Mouse (Mus musculus) CH12.LX (cell line): Measurements from ENCODE around the gene Cit. TPM values are rescaled to one million over a fixed set of nuclear protein-coding genes. Genes with fewer than 3 reads are reported as not detected.

ENCODE experiments used
- DNase-seq: peaks from one replicate; pipeline ENCODE4 v3.0.0-alpha.2; 2013; ENCODE audit errors: extremely low read depth
- H3K27ac ChIP-seq: 2 replicates; pipeline ENCODE4 v1.5.1; 2012; ENCODE audit warnings: low read depth, mild to moderate bottlenecking, control low read depth, moderate library complexity; ENCODE audit not compliant: insufficient read depth
- H3K27me3 ChIP-seq: replicated peaks from 2 replicates; pipeline ENCODE3; 2012; ENCODE audit warnings: inconsistent platforms
- H3K36me3 ChIP-seq, 2 experiments: replicated peaks in 1 of 2; 2 replicates each; pipeline versions ENCODE3 to v1.6.1; 2012; ENCODE audit warnings: inconsistent platforms in 1 of 2, low read length in 1 of 2, mild to moderate bottlenecking in 1 of 2, mixed read lengths in 1 of 2, moderate library complexity in 1 of 2; ENCODE audit not compliant: control insufficient read depth in 1 of 2, insufficient read depth in 1 of 2
- H3K4me1 ChIP-seq, 2 experiments: 2 replicates each; pipeline ENCODE4 v1.6.1; 2012; ENCODE audit warnings: inconsistent platforms in 1 of 2, moderate library complexity in 1 of 2; ENCODE audit not compliant: insufficient read depth in 2 of 2, control insufficient read depth in 1 of 2
- H3K4me2 ChIP-seq: 2 replicates; pipeline ENCODE4 v1.6.1; 2012; ENCODE audit warnings: low read depth, mild to moderate bottlenecking, control low read depth; ENCODE audit not compliant: poor library complexity, insufficient read depth, severe bottlenecking
- H3K4me3 ChIP-seq, 3 experiments: fragments of 150-350 bp in 1 of 3; sonication (generic) in 1 of 3; replicated peaks in 1 of 3; 2 replicates each; pipeline versions ENCODE3 to v1.5.1; 2011 to 2012; ENCODE audit warnings: low read depth in 2 of 3, low read length in 2 of 3, mild to moderate bottlenecking in 2 of 3, moderate library complexity in 2 of 3, control low read depth in 1 of 3, improper control_type of control experiment in 1 of 3, inconsistent platforms in 1 of 3, mixed read lengths in 1 of 3; ENCODE audit not compliant: poor library complexity in 1 of 3
- H3K79me2 ChIP-seq: replicated peaks from 2 replicates; pipeline ENCODE4 v1.6.1; 2012; ENCODE audit warnings: mild to moderate bottlenecking, moderate library complexity; ENCODE audit not compliant: control insufficient read depth, poor library complexity, insufficient read depth, severe bottlenecking; ENCODE audit errors: extremely low read depth
- H3K9ac ChIP-seq: 2 replicates; pipeline ENCODE4 v1.6.1; 2012; ENCODE audit warnings: low read depth, mild to moderate bottlenecking, control low read depth, moderate library complexity; ENCODE audit not compliant: insufficient read depth
- H3K9me3 ChIP-seq: replicated peaks from 2 replicates; pipeline ENCODE3; 2012; ENCODE audit warnings: low read length, inconsistent platforms, mixed read lengths
- CHD1 ChIP-seq: IDR thresholded peaks from 2 replicates; pipeline ENCODE4 v1.6.1; 2012; ENCODE audit warnings: low read depth, low read length, improper control_type of control experiment, inconsistent platforms
- CHD2 ChIP-seq: IDR thresholded peaks from 2 replicates; pipeline ENCODE4 v1.6.1; 2011; ENCODE audit warnings: low read length, improper control_type of control experiment
- CTCF ChIP-seq, 2 experiments: IDR thresholded peaks in 1 of 2; conservative IDR thresholded peaks in 1 of 2; 2 replicates each; pipeline ENCODE4 v1.5.1; 2011 to 2012; ENCODE audit warnings: low read depth in 2 of 2, low read length in 2 of 2, improper control_type of control experiment in 1 of 2, inconsistent platforms in 1 of 2, mild to moderate bottlenecking in 1 of 2, moderate library complexity in 1 of 2
- E2F4 ChIP-seq: IDR thresholded peaks from 2 replicates; pipeline ENCODE4 v1.6.1; 2011; ENCODE audit warnings: low read depth, low read length, improper control_type of control experiment; ENCODE audit not compliant: insufficient replicate concordance
- GABPA ChIP-seq: IDR thresholded peaks from 2 replicates; pipeline ENCODE4 v1.6.1; 2012; ENCODE audit warnings: low read depth, low read length, improper control_type of control experiment, inconsistent platforms; ENCODE audit not compliant: insufficient replicate concordance
- HCFC1 ChIP-seq: IDR thresholded peaks from 2 replicates; pipeline ENCODE4 v1.6.1; 2012; ENCODE audit warnings: low read depth, mild to moderate bottlenecking, inconsistent platforms, low read length, improper control_type of control experiment
- IRF4 ChIP-seq: IDR thresholded peaks from 2 replicates; pipeline ENCODE4 v1.6.1; 2014; ENCODE audit warnings: low read depth, mild to moderate bottlenecking, inconsistent platforms, low read length, improper control_type of control experiment
- JUN ChIP-seq: IDR thresholded peaks from 2 replicates; pipeline ENCODE4 v1.6.1; 2011; ENCODE audit warnings: low read depth, mild to moderate bottlenecking, low read length, improper control_type of control experiment, moderate library complexity; ENCODE audit not compliant: insufficient read depth
- JUND ChIP-seq: conservative IDR thresholded peaks from 2 replicates; pipeline ENCODE4 v1.6.1; 2011; ENCODE audit warnings: low read depth, low read length, improper control_type of control experiment
- KAT2A ChIP-seq: IDR thresholded peaks from 2 replicates; pipeline ENCODE4 v1.6.1; 2012; ENCODE audit warnings: low read length, improper control_type of control experiment, inconsistent platforms; ENCODE audit not compliant: insufficient replicate concordance
- MAFK ChIP-seq: IDR thresholded peaks from 2 replicates; pipeline ENCODE4 v1.6.1; 2011; ENCODE audit warnings: low read length, improper control_type of control experiment; ENCODE audit not compliant: insufficient replicate concordance
- MAX ChIP-seq: IDR thresholded peaks from 2 replicates; pipeline ENCODE4 v1.6.1; 2011; ENCODE audit warnings: low read length, improper control_type of control experiment
- MAZ ChIP-seq: IDR thresholded peaks from 2 replicates; pipeline ENCODE4 v1.6.1; 2012; ENCODE audit warnings: low read depth, mild to moderate bottlenecking, inconsistent platforms, low read length, improper control_type of control experiment, moderate library complexity
- MEF2A ChIP-seq: IDR thresholded peaks from 2 replicates; pipeline ENCODE4 v1.6.1; 2014; ENCODE audit warnings: low read depth, mild to moderate bottlenecking, inconsistent platforms, low read length, improper control_type of control experiment, borderline replicate concordance
- MYC ChIP-seq: IDR thresholded peaks from 2 replicates; pipeline ENCODE4 v1.6.1; 2011; ENCODE audit warnings: low read depth, mild to moderate bottlenecking, improper control_type of control experiment, low read length
- PAX5 ChIP-seq: IDR thresholded peaks from 2 replicates; pipeline ENCODE4 v1.6.1; 2012; ENCODE audit warnings: low read length, inconsistent platforms, mixed read lengths
- POLR2A ChIP-seq: IDR thresholded peaks from 2 replicates; pipeline ENCODE4 v1.6.1; 2011; ENCODE audit warnings: low read depth, mild to moderate bottlenecking, improper control_type of control experiment, low read length
- POLR2AphosphoS2 ChIP-seq: IDR thresholded peaks from 2 replicates; pipeline ENCODE4 v1.6.1; 2011; ENCODE audit warnings: low read depth, low read length, improper control_type of control experiment
- RAD21 ChIP-seq: IDR thresholded peaks from 2 replicates; pipeline ENCODE4 v1.6.1; 2011; ENCODE audit warnings: low read depth, mild to moderate bottlenecking, low read length, improper control_type of control experiment, moderate library complexity
- RCOR1 ChIP-seq: conservative IDR thresholded peaks from 2 replicates; pipeline ENCODE4 v1.6.1; 2012; ENCODE audit warnings: low read depth, mild to moderate bottlenecking, inconsistent platforms, low read length, improper control_type of control experiment
- SIN3A ChIP-seq: IDR thresholded peaks from 2 replicates; pipeline ENCODE4 v1.6.1; 2012; ENCODE audit warnings: low read length, improper control_type of control experiment, inconsistent platforms
- SMC3 ChIP-seq: IDR thresholded peaks from 2 replicates; pipeline ENCODE4 v1.6.1; 2011; ENCODE audit warnings: low read depth, low read length, improper control_type of control experiment
- TBP ChIP-seq: conservative IDR thresholded peaks from 2 replicates; pipeline ENCODE4 v1.6.1; 2011; ENCODE audit warnings: low read depth, low read length, improper control_type of control experiment
- UBTF ChIP-seq: IDR thresholded peaks from 2 replicates; pipeline ENCODE4 v1.6.1; 2012; ENCODE audit warnings: low read depth, mild to moderate bottlenecking, inconsistent platforms, low read length, improper control_type of control experiment, moderate library complexity
- USF1 ChIP-seq: IDR thresholded peaks from 2 replicates; pipeline ENCODE4 v1.6.1; 2014; ENCODE audit warnings: low read depth, mild to moderate bottlenecking, inconsistent platforms, low read length, improper control_type of control experiment
- ZKSCAN1 ChIP-seq: IDR thresholded peaks from 2 replicates; pipeline ENCODE4 v1.6.1; 2012; ENCODE audit warnings: low read depth, inconsistent platforms, low read length, improper control_type of control experiment, borderline replicate concordance
- ZMIZ1 ChIP-seq: IDR thresholded peaks from 2 replicates; pipeline ENCODE4 v1.6.1; 2012; ENCODE audit warnings: low read depth, mild to moderate bottlenecking, inconsistent platforms, low read length, improper control_type of control experiment
- ZNF384 ChIP-seq: IDR thresholded peaks from 2 replicates; pipeline ENCODE4 v1.6.1; 2012; ENCODE audit warnings: low read depth, low read length, improper control_type of control experiment, inconsistent platforms
- dilution Hi-C: fragments of 300-500 bp; cut with MboI; formaldehyde crosslinking; loops from 2 replicates; pipeline ENCODE4 v1.14.3; 2020; ENCODE audit warnings: low sequenced_read_pairs; ENCODE audit not compliant: extremely low pct_unique_long_range_greater_than_20kb, extremely low pct_ligation_motif_present
- in situ Hi-C: fragments of 300-500 bp; cut with MboI; formaldehyde crosslinking; loops from 3 replicates; pipeline ENCODE4 v1.14.3; 2019; ENCODE audit warnings: low sequenced_read_pairs, low pct_ligation_motif_present, low pct_unique_long_range_greater_than_20kb, mixed read lengths
- polyA plus RNA-seq: library from polyadenylated mRNA; unstranded; fragments of >175 nt; gene quantifications from 2 replicates; pipeline ENCODE4 v1.2.1, GENCODE M21; 2012; ENCODE audit warnings: low read depth; ENCODE audit not compliant: insufficient read length
- total RNA-seq, 2 experiments: library from RNA; depleted of rRNA; stranded (reverse); fragments of 300-350 nt in 1 of 2; fragments of >200 nt in 1 of 2; gene quantifications; 2 replicates each; pipeline ENCODE4 v1.2.3; 2012 to 2014

The Cit gene
- total and polyA plus RNA-seq, 3 experiments: 7.0 to 24.9 (median 16.2) TPM

DNA sequence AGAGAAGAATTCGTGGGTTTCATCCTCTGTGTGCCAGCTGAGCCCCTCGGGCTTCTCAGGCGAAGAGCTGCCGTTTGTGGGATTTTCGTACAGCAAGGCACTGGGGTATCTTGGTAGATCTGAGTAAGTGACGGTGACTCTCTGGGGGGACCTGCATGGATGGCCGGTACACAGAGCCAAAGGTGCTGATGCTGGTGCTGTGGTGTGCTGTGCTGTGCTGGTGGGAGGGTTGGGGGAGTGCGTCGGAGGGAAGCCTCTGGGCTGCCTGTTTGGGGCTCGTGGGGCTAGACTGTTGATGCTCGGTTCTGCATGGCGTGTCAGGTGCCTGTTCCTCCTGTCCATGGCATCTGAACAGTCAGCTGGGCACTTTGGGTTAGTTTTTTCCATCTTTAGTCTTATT is 63.6 kb downstream of the Cit start:
- dilution Hi-C loops (no loop called here), in situ Hi-C loops (no loop called here)
- DNase-seq: no peak
- Histone ChIP-seq H3K27me3 (no peaks in the 10 kb centered on the region), H3K79me2 (no peaks in the 10 kb centered on the region; the same call in 1 of the 2 replicates), H3K4me2 (no peak overlapping the region), H3K4me1 (no peaks in the 10 kb centered on the region), H3K36me3 (peaks cover 25 to 94% of the 10 kb centered on the region in 2 experiments), H3K9me3 (no peaks in the 10 kb centered on the region), H3K9ac (no peak overlapping the region), H3K27ac (no peak overlapping the region), H3K4me3 (no peak overlapping the region)
- no peak for TF ChIP-seq MAX
- TF ChIP-seq MYC: no peak
- TF ChIP-seq MAFK: no peak
- TF ChIP-seq TBP: no peak
- TF ChIP-seq SIN3A: no peak
- TF ChIP-seq POLR2AphosphoS2: no peak
- no peak for TF ChIP-seq IRF4
- TF ChIP-seq CHD1: no peak
- TF ChIP-seq ZMIZ1: no peak
- TF ChIP-seq JUND: no peak
- TF ChIP-seq MAZ: no peak
- no peak for TF ChIP-seq PAX5
- TF ChIP-seq MEF2A: no peak

DNA sequence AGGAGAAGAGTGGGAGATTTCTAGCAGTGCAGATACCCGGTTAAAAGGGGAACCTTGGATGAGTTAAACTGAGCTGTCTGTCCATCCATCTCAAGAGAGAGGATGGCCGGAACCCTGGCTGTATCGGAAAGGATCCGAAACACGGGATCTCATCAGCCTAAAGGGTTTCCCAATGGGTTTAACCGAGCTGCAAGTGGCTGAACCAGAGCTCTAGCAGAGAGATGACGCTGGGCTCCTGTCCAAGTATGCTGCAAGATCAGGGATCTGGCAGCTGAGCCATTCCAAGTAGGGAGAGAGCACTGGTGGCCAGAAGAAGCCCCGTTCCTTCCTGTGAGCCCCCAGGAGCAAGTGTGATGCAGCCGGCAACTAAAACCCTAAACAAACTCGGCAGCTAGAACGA is 64.0 kb downstream of the Cit start:
- H3K4me1 ChIP-seq: no peaks in the 10 kb centered on the region
- H3K27me3 ChIP-seq: no peaks in the 10 kb centered on the region
- H3K9me3 ChIP-seq: no peaks in the 10 kb centered on the region
- peaks cover 25 to 95% of the 10 kb centered on the region in 2 experiments for H3K36me3 ChIP-seq
- dilution Hi-C loops (no loop called here), in situ Hi-C loops (no loop called here)
- H3K4me3 ChIP-seq: no peak overlapping the region
- no peaks in the 10 kb centered on the region; the same call in 1 of the 2 replicates for H3K79me2 ChIP-seq
- no peak overlapping the region for H3K4me2 ChIP-seq
- no peak overlapping the region for H3K27ac ChIP-seq
- no peak for TF ChIP-seq RAD21
- no peak for TF ChIP-seq ZKSCAN1
- TF ChIP-seq SMC3: no peak
- no peak for TF ChIP-seq E2F4
- no peak for TF ChIP-seq KAT2A
- no peak for TF ChIP-seq USF1
- no peak for TF ChIP-seq UBTF
- no peak for TF ChIP-seq GABPA
- TF ChIP-seq RCOR1: no peak
- no peak for TF ChIP-seq JUN
- TF ChIP-seq MAZ: no peak
- no peak for TF ChIP-seq CHD2
- no peak for TF ChIP-seq IRF4
- no peak for TF ChIP-seq JUND
- TF ChIP-seq POLR2A: no peak
- no peak for TF ChIP-seq HCFC1
- TF ChIP-seq CTCF (conservative IDR thresholded peaks at IDR 0.05 in 1 of 2, IDR thresholded peaks at IDR 0.05 in 1 of 2; ENCODE audit: low read depth in 2 of 2, low read length in 2 of 2): no peak
- TF ChIP-seq ZNF384: no peak
- no peak overlapping the region for H3K9ac ChIP-seq
- no peak for DNase-seq
